Mouse (Mus musculus) embryo, embryonic 11 days (tissue): Measurements from ENCODE around the gene Pom121l2.

Experiments used
- DNase-seq: peaks from one replicate; pipeline ENCODE4 v3.0.0-alpha.2; 2015

Pom121l2 gene

DNA sequence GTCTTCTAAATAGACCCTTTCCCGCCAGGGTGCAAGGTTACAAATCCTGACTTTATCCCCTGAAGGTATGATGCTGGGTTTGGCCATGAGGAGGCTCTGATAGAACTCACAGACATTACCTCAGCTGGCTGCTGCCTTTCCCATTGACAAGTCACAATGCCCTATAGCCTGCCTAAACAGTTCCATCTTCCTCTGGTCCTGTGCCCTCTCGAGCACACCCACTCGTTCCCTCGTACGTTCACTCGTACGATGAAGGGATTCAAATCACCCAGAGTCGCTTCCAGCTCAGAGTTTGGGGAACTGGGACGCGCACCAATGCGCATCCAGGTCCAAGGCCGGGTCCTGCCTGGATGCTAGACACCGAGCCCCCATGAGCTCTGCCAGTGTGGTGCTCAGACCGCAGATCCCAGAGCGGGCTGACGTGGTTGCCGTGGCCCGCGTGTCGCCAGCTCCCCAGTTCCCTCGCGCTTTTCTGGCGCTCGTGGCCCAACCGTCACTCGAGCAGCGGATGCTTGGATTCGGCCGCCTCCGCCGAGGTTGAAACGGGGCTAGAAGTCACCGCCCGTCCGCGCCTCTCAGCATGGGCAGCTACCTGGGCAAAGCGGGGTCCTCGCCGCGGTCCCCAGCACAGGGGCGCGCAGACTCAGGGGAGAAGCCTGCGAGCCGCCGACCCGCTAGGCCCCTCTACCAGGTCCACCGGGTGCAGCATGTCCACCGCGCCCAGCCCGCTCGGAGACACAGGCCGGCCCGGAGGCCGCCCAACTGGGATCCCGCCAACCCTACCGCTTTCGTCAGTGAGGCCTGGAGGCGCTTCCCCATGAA, at the start of gene Pom121l2:
Gene Pom121l2 (plus strand): TSS at position 214 of the 822 bp plus-strand sequence.
- peak; percentile 67 for DNase-seq

- no peak for DNase-seq
Measured at GRCm38 (mm10) chr13:21931740-21932139, 49.3 kb upstream of the Pom121l2 start.

GRCm38 (mm10) chr13:21933626-21934548, 47.1 kb upstream of the Pom121l2 start:
- DNase-seq, result peak; percentile 68

GRCm38 (mm10) chr13:21934982-21935791, 45.8 kb upstream of the Pom121l2 start:
- peak; percentile 75 for DNase-seq

GRCm38 (mm10) chr13:21935833-21936232, 45.2 kb upstream of the Pom121l2 start:
- DNase-seq, result peak; percentile 62

DNA sequence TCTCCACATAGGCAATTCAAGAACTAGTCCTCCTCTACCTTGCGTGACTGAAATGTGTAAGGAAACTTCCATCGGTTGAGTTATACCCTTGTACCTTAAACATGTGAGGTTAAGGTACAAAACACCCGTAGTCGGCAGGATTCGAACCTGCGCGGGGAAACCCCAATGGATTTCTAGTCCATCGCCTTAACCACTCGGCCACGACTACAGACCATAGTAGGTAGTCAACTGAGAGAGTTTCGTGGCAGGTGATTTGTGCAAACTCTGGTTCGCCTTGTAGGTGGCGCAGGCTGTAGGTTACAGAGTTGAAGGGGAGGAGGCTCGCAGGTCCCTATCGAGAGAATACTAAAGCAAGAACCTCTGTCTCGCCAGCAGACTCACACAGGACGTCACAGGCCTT, 44.0 kb upstream of the Pom121l2 start:
- peak; percentile 78 for DNase-seq

GRCm38 (mm10) chr13:21940213-21940612, 40.8 kb upstream of the Pom121l2 start:
- peak; percentile 91 for DNase-seq

DNA sequence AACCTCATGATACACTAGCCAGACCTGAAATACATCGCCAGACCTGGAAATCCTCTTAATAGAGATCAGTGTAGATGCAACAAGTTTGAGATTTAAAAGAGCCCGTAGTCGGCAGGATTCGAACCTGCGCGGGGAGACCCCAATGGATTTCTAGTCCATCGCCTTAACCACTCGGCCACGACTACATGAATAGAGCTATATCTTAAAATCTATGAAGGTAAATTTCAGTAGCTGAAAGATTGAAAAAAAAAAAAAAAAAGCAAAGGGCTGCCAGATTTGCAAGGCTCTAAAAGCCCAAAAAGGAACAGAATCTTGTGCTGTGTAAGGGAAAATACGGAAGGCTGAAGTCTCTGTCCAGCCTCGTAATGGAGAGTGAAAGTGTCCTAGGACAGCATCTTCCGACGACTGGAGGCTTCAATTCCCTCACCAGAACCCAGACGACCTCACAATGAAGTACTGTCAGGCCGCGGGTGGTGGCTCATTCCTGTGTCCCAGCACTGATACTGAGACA, 40.1 kb upstream of the Pom121l2 start:
- peak; percentile 77 for DNase-seq

- no peak for DNase-seq
Measured at GRCm38 (mm10) chr13:21943644-21944043, 37.4 kb upstream of the Pom121l2 start.

- DNase-seq, result no peak
Measured at GRCm38 (mm10) chr13:21944592-21944925, 36.4 kb upstream of the Pom121l2 start.

GRCm38 (mm10) chr13:21944926-21945740, 35.9 kb upstream of the Pom121l2 start, which contains the start of gene Zfp184:
TSS of gene Zfp184 (plus strand) at chr13:21945094.
- DNase-seq, result peak; percentile 98

DNA sequence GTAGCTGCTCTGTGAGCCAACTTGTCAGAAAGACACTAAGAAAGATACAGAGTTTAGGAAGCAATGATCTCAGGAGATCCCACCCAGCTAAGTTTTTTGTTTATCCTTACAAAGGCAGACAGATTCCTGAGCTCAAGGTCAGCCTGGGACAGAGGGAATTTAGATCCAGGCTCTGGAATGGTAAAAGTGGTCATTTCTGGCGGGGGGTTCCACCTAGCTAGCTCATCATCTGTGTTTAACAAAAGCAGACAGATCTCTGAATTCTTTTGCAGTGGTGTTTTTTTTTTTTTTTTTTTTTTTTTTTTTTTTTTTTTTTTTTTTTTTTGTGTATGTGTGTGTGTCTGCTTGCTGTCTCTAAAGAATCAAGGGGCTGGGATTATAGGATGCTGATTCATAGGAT, 11.7 kb upstream of the Pom121l2 start:
- no peak for DNase-seq

- no peak for DNase-seq
Measured at GRCm38 (mm10) chr13:21969816-21970215, 11.2 kb upstream of the Pom121l2 start.

DNA sequence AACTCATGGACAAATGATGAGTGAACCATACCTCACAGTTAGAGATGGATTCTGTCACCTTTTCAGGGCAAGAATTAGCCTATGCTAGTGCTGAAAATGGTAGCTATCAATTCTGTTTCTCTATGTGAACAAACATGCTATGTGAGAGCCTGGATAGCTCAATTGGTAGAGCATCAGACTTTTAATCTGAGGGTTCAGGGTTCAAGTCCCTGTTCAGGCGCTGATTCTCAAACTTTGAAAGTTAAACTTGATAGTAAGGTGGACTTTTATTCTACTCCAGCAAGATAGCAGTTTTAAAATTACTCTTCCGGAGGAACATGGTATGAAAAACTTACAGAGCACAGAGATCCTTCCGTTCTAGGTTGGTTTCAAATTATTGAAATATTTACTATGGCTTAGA, 9.4 kb upstream of the Pom121l2 start:
- DNase-seq, result no peak

DNA sequence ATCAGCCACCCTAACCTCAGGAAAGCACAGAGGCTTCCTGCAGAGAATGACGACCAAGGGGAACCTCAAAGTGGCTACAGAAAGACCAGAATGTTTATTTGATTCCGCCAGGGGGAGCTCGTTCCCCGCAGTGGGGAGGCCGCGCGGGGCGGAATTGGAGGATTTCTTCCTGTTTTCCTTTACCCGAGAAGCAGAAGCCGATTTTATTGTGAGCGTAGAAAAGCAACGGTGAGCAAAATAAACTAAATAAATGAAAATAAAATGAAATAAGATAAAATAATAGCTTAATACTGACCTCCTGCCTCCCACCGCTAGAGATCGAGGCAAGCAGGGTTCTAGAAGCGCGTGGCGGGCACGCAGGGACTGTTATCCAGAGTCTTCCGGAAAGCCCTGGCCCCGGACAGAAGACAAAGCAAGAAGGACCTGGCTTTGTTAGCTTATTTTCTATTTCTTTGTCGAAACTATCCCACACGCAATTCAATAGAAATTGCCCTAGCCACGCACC, 6.7 kb upstream of the Pom121l2 start:
- DNase-seq, result peak; percentile 92

DNA sequence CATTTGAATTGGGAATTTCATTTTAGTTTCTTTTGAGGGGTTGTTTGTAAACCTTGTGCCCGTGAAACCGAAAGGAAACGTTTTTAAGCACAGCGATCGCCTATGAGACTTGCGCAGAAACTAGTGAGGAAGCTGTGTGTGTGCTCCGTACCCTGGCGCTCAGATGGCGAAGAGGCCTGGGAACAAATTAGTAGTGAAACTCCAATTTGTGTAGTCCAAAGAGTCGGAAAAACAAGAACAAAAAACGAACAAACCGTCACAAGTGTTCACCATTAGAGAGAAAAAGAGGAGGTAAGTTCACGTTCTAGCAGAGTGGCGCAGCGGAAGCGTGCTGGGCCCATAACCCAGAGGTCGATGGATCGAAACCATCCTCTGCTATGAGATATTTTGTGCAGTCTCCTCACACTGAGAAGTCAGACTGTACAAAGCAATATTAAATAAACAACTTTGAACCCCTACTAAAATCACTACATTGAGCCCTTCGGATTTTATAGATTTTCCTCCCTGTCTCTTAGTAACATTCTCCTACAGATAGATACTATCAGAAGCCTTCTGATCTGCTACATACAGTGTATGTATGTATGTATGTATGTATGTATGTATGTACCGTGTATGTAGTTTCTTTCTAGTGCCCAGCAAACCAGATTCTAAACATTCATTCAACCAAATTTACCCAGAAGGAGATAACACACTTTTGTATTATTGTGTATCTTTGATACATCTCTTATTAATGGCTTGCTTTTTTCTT, 6.1 kb upstream of the Pom121l2 start:
- DNase-seq, result peak; percentile 82

- DNase-seq, result no peak
Measured at GRCm38 (mm10) chr13:21981803-21982193, 804 bp downstream of the Pom121l2 start.

DNA sequence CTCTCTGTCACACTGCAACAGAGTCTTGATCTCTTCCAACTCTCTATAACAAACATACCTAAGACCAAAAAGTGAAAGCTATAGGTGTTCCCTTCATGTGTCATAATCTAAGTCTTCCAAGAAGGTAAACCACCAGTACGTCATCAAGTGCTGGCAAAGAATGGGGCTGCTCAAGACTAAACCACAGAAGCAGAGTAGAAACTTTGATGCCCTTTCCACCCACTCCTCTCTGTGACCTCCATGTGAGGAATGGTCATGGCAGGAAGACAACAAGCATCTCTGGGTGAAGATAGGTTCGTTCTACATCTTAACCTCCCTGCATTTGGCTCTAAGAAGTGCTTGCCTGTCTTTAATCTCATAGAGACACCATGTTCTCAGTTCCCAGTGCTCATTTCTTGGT, 3.5 kb downstream of the Pom121l2 start:
- DNase-seq, result no peak

- DNase-seq, result no peak
Measured at GRCm38 (mm10) chr13:21992550-21992949, 11.6 kb downstream of the Pom121l2 start.

- DNase-seq, result peak; percentile 67
Measured at GRCm38 (mm10) chr13:21993957-21994738, 13.2 kb downstream of the Pom121l2 start.
